Mouse (Mus musculus): ENCODE results near the gene Tacc3. TPM values are rescaled to one million over a fixed set of nuclear protein-coding genes. Genes with fewer than 3 reads are reported as not detected.
A peak's percentile ranks its signal among the peaks of the same experiment; 100 is the strongest.

Tacc3 gene
- total and polyA plus RNA-seq, 3 experiments = 1.4 to 3.1 (median 1.8) TPM

DNA sequence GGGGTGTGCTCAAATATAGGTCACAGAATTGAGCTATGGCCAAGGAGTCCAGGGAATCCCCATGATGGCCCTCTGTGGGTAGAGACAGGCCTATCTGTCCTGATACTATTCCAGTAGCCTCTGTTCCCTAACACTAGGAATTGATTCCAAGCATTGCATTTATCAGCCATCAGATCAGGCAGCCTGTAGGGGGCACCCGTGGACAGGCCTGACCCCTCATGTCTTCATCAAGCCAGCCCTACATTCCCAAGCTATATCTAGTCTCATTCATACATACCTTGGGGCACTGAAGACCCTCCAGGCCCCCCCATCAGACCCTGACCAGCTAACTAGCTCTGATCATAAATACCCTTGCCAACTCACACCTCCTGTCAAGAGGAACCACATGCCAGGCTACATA is 18.0 kb downstream of the Tacc3 start:
- DNase-seq = peak; percentile 36 to 61
- Histone ChIP-seq H3K9ac (ENCODE audit: low read depth, low read length) (no peak overlapping the region), H3K27me3 (ENCODE audit: control insufficient read depth, insufficient read depth, low read length) (no peaks in the 10 kb centered on the region), H3K36me3 (ENCODE audit: control insufficient read depth, insufficient read depth, low read length) (no peaks in the 10 kb centered on the region), H3K27ac (no peak overlapping the region), H3K4me3 (no peak overlapping the region), H3K79me2 (replicated peaks; ENCODE audit: control insufficient read depth, insufficient read depth, low read length) (no peaks in the 10 kb centered on the region), H3K4me1 (ENCODE audit: control insufficient read depth, insufficient read depth, low read length) (no peaks in the 10 kb centered on the region)
- WGBS = 0% methylated on average over 1 of the region's 1 CpGs
- no peak for TF ChIP-seq EP300 (IDR thresholded peaks at IDR 0.05; ENCODE audit: insufficient read depth, low read depth, low read length)
- peak; percentile 76 for TF ChIP-seq CTCF (IDR thresholded peaks at IDR 0.05)
- no peak for TF ChIP-seq POLR2A (IDR thresholded peaks at IDR 0.05; ENCODE audit: insufficient read depth, low read depth, low read length)
- intact Hi-C loops (cut with DNase I) = no loop called here

- peaks cover 2% of the 10 kb centered on the region for H3K4me1 ChIP-seq (ENCODE audit: control insufficient read depth, insufficient read depth, low read length)
- H3K4me3 ChIP-seq = no peak overlapping the region
- H3K36me3 ChIP-seq (ENCODE audit: control insufficient read depth, insufficient read depth, low read length) = no peaks in the 10 kb centered on the region
- H3K9ac ChIP-seq (ENCODE audit: low read depth, low read length) = no peak overlapping the region
- intact Hi-C loops (cut with DNase I) = no loop called here
- WGBS = 76% methylated on average over 5 of the region's 5 CpGs
- H3K27me3 ChIP-seq (ENCODE audit: control insufficient read depth, insufficient read depth, low read length) = no peaks in the 10 kb centered on the region
- no peak overlapping the region for H3K27ac ChIP-seq
- no peaks in the 10 kb centered on the region for H3K79me2 ChIP-seq (replicated peaks; ENCODE audit: control insufficient read depth, insufficient read depth, low read length)
- no peak for DNase-seq
- TF ChIP-seq CTCF (IDR thresholded peaks at IDR 0.05) = no peak
- TF ChIP-seq EP300 (IDR thresholded peaks at IDR 0.05; ENCODE audit: insufficient read depth, low read depth, low read length) = no peak
- TF ChIP-seq POLR2A (IDR thresholded peaks at IDR 0.05; ENCODE audit: insufficient read depth, low read depth, low read length) = no peak
Measured at GRCm38 (mm10) chr5:33678244-33678643, 20.3 kb downstream of the Tacc3 start.

GRCm38 (mm10) chr5:33681044-33681443 is 23.1 kb downstream of the Tacc3 start:
- Histone ChIP-seq H3K4me3 (no peak overlapping the region), H3K27ac (no peak overlapping the region; the same call in 1 of the 2 replicates), H3K36me3 (ENCODE audit: control insufficient read depth, insufficient read depth, low read length) (no peaks in the 10 kb centered on the region), H3K79me2 (replicated peaks; ENCODE audit: control insufficient read depth, insufficient read depth, low read length) (no peaks in the 10 kb centered on the region), H3K4me1 (ENCODE audit: control insufficient read depth, insufficient read depth, low read length) (peaks cover 3% of the 10 kb centered on the region), H3K9ac (ENCODE audit: low read depth, low read length) (no peak overlapping the region), H3K27me3 (ENCODE audit: control insufficient read depth, insufficient read depth, low read length) (no peaks in the 10 kb centered on the region)
- no peak for TF ChIP-seq POLR2A (IDR thresholded peaks at IDR 0.05; ENCODE audit: insufficient read depth, low read depth, low read length)
- TF ChIP-seq CTCF (IDR thresholded peaks at IDR 0.05) = no peak
- no peak for TF ChIP-seq EP300 (IDR thresholded peaks at IDR 0.05; ENCODE audit: insufficient read depth, low read depth, low read length)
- WGBS = 54% methylated on average over 3 of the region's 3 CpGs
- DNase-seq = no peak
- intact Hi-C loops (cut with DNase I) = loop anchor here (5.0 kb wide), 1 partner anchor 271 kb away; no protein-coding TSS in a partner anchor

GRCm38 (mm10) chr5:33681611-33682388 is 23.9 kb downstream of the Tacc3 start:
- Histone ChIP-seq H3K27me3 (ENCODE audit: control insufficient read depth, insufficient read depth, low read length) (no peaks in the 10 kb centered on the region), H3K27ac (peak overlapping the region; percentile 9), H3K4me1 (ENCODE audit: control insufficient read depth, insufficient read depth, low read length) (peaks cover 3% of the 10 kb centered on the region), H3K4me3 (no peak overlapping the region), H3K36me3 (ENCODE audit: control insufficient read depth, insufficient read depth, low read length) (no peaks in the 10 kb centered on the region), H3K79me2 (replicated peaks; ENCODE audit: control insufficient read depth, insufficient read depth, low read length) (no peaks in the 10 kb centered on the region), H3K9ac (ENCODE audit: low read depth, low read length) (no peak overlapping the region)
- DNase-seq = no peak
- intact Hi-C loops (cut with DNase I) = loop anchor here (5.0 kb wide), 1 partner anchor 271 kb away; no protein-coding TSS in a partner anchor
- whole genome bisulfite sequencing = 50% methylated on average over 15 of the region's 15 CpGs
- TF ChIP-seq CTCF (IDR thresholded peaks at IDR 0.05) = 0 out of 2 replicates have a peak, but pooled peaks have one; percentile 5
- 0 out of 2 replicates have a peak, but pooled peaks have one; percentile 14 for TF ChIP-seq EP300 (IDR thresholded peaks at IDR 0.05; ENCODE audit: insufficient read depth, low read depth, low read length)
- no peak for TF ChIP-seq POLR2A (IDR thresholded peaks at IDR 0.05; ENCODE audit: insufficient read depth, low read depth, low read length)

DNA sequence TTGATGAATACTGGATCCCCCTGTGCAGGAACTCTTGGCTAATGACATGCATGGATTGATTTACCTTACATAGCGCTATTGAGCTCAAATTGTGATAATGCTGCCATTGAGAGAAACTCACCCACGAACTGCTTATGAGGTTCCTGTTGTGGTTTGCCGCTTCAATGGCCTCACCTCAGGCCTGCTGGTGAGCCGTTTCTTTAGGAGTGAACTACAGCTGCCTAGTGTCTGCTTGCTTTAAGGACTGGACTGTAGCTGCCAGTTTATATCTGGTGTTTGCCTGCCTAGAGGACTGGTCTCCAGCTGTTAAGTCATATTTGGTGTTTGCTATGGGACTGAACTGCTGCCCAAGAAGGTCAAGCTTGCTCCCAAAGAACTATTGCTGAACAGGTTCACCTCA is 25.0 kb downstream of the Tacc3 start:
- peaks cover 4% of the 10 kb centered on the region for H3K4me1 ChIP-seq (ENCODE audit: control insufficient read depth, insufficient read depth, low read length)
- no peaks in the 10 kb centered on the region for H3K27me3 ChIP-seq (ENCODE audit: control insufficient read depth, insufficient read depth, low read length)
- 91% methylated on average over 4 of the region's 4 CpGs for WGBS
- no peak overlapping the region for H3K27ac ChIP-seq
- no peak for TF ChIP-seq POLR2A (IDR thresholded peaks at IDR 0.05; ENCODE audit: insufficient read depth, low read depth, low read length)
- no peak for TF ChIP-seq EP300 (IDR thresholded peaks at IDR 0.05; ENCODE audit: insufficient read depth, low read depth, low read length)
- no peak for TF ChIP-seq CTCF (IDR thresholded peaks at IDR 0.05)
- no peak for DNase-seq
- H3K4me3 ChIP-seq = no peak overlapping the region
- intact Hi-C loops (cut with DNase I) = loop anchor here (5.0 kb wide), 1 partner anchor 269 kb away; no protein-coding TSS in a partner anchor
- no peak overlapping the region for H3K9ac ChIP-seq (ENCODE audit: low read depth, low read length)
- no peaks in the 10 kb centered on the region for H3K36me3 ChIP-seq (ENCODE audit: control insufficient read depth, insufficient read depth, low read length)
- no peaks in the 10 kb centered on the region for H3K79me2 ChIP-seq (replicated peaks; ENCODE audit: control insufficient read depth, insufficient read depth, low read length)

Measured in heart, adult 2 months (tissue).